Mouse (Mus musculus) skeletal muscle tissue, adult 2 months (tissue): ENCODE results near the gene Rimkla.
A peak's percentile ranks its signal among the peaks of the same experiment; 100 is the strongest.
"Not testable (repeated sequence)": the region's sequence is repeated elsewhere in the genome, so short reads cannot be mapped to it uniquely, and the experiment has no call there.

Experiments used
- DNase-seq: peaks from one replicate; pipeline ENCODE4 v3.0.0-alpha.2; 2012; ENCODE audit warnings: low read depth, low spot score

The Rimkla gene

GRCm38 (mm10) chr4:119492291-119492932, at the start of gene Rimkla:
Gene Rimkla, minus strand, starts transcription at chr4:119492628.
- peak; percentile 9 for DNase-seq

- DNase-seq, result no peak
These were observed 48.1 kb upstream of the Rimkla start for GRCm38 (mm10) chr4:119540533-119540890.

- DNase-seq, result peak; percentile 28
These were observed 47.6 kb upstream of the Rimkla start for GRCm38 (mm10) chr4:119539836-119540532.

- peak; percentile 93 for DNase-seq
These were observed 46.8 kb upstream of the Rimkla start, which contains the start of gene Frg2f1 for GRCm38 (mm10) chr4:119539031-119539824. Gene Frg2f1, minus strand, starts transcription at chr4:119539529.

- no peak for DNase-seq
These were observed 45.0 kb upstream of the Rimkla start for GRCm38 (mm10) chr4:119537436-119537835.

- not testable (repeated sequence) for DNase-seq
These were observed 44.2 kb upstream of the Rimkla start, which contains the start of gene Foxj3 for GRCm38 (mm10) chr4:119536615-119537014. Gene Foxj3, plus strand, starts transcription at chr4:119537004.

- no peak for DNase-seq
These were observed 42.7 kb upstream of the Rimkla start for GRCm38 (mm10) chr4:119535103-119535502.

- no peak for DNase-seq
These were observed 39.4 kb upstream of the Rimkla start for GRCm38 (mm10) chr4:119531813-119532212.

GRCm38 (mm10) chr4:119526329-119526845, 34.0 kb upstream of the Rimkla start:
- DNase-seq, result no peak

- DNase-seq, result no peak
These were observed 32.0 kb upstream of the Rimkla start for GRCm38 (mm10) chr4:119524466-119524865.

GRCm38 (mm10) chr4:119524010-119524409, 31.6 kb upstream of the Rimkla start:
- DNase-seq, result no peak

- DNase-seq, result no peak
These were observed 31.1 kb upstream of the Rimkla start for GRCm38 (mm10) chr4:119523575-119523974.

- DNase-seq, result peak; percentile 11
These were observed 20.3 kb upstream of the Rimkla start for GRCm38 (mm10) chr4:119512731-119513141.

GRCm38 (mm10) chr4:119511591-119511990, 19.2 kb upstream of the Rimkla start:
- no peak for DNase-seq

GRCm38 (mm10) chr4:119498319-119498848, 6.0 kb upstream of the Rimkla start:
- no peak for DNase-seq

- no peak for DNase-seq
These were observed 502 bp upstream of the Rimkla start for GRCm38 (mm10) chr4:119492933-119493327.

GRCm38 (mm10) chr4:119490806-119491205, 1.6 kb downstream of the Rimkla start:
- DNase-seq, result no peak

GRCm38 (mm10) chr4:119489666-119490065, 2.8 kb downstream of the Rimkla start:
- no peak for DNase-seq

GRCm38 (mm10) chr4:119484882-119485281, 7.5 kb downstream of the Rimkla start:
- no peak for DNase-seq

- DNase-seq, result no peak
These were observed 9.4 kb downstream of the Rimkla start for GRCm38 (mm10) chr4:119483051-119483450.

GRCm38 (mm10) chr4:119473150-119473549, 19.3 kb downstream of the Rimkla start:
- no peak for DNase-seq

GRCm38 (mm10) chr4:119472545-119472944, 19.9 kb downstream of the Rimkla start:
- DNase-seq, result no peak
